Mouse (Mus musculus) induced T-regulatory cell, adult 2 months (primary cell): ENCODE results near the gene Ppp3ca.

Source experiments
- DNase-seq: peaks from one replicate; pipeline ENCODE4 v3.0.0-alpha.2; 2012; ENCODE audit warnings: low read depth

Gene Ppp3ca

DNA sequence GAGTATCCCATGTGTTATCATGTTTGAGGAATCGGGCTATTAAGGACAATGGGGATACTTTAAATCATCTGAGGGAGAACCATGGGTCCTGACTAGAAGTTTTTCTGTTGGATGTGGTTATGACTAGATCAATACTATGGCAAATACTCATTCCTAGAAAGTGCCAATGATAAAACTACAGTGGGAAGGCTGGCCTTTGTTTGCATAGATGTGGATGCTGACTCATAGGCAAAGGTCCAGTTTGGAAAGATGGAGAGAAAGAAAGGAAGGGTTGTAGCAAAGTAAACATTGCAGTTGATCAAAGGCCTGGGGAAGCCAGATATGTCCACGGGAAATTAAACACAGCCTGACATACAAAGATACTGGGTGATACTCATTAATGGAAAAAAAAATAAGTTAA is 142.9 kb downstream of the Ppp3ca start:
- DNase-seq, result no peak

GRCm38 (mm10) chr3:136813886-136814285 is 144.0 kb downstream of the Ppp3ca start:
- DNase-seq, result no peak

- DNase-seq, result no peak
These were observed 145.0 kb downstream of the Ppp3ca start for GRCm38 (mm10) chr3:136814916-136815315.

- DNase-seq, result no peak
These were observed 146.4 kb downstream of the Ppp3ca start for GRCm38 (mm10) chr3:136816319-136816718.

GRCm38 (mm10) chr3:136818997-136819396 is 149.1 kb downstream of the Ppp3ca start:
- no peak for DNase-seq

DNA sequence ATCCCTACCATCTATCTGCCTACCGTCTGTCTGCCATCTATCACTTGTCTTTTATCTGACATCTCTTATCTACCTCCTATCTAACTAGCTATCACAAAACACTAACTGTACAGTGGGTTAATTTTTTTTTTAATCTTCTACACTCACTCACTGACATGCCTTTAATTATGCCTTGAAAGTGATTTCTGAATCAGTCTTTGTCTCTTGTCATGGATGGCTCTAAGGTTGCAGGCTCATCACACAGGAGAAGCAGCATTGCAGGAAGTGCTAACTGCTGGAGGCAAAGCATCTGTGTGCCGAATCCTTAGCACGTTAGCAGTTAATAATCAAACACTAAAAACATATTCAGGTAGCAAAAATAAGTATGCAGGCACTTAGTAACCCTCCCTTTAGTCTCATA is 151.1 kb downstream of the Ppp3ca start:
- DNase-seq, result no peak

- no peak for DNase-seq
These were observed 152.1 kb downstream of the Ppp3ca start for GRCm38 (mm10) chr3:136821993-136822392.

GRCm38 (mm10) chr3:136822431-136822830 is 152.5 kb downstream of the Ppp3ca start:
- DNase-seq, result no peak

DNA sequence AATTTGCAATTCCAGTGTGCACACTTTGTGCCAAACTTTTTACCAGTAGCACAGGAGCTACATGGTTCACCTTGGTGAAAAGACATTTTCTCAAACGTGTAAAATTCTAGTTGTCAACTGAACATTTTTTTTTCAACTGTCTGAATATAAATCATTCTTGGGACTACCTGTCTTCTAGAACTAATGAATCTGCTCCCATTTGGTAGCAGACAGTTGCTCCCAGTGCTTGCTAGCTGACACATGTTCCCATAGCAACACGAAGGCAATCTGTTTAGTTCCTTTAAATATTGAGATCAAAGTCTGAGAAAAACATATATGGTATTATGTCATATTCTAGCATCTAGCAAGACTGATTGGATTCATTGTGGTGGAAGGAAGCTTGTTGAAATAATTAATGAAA is 158.5 kb downstream of the Ppp3ca start:
- DNase-seq, result no peak

DNA sequence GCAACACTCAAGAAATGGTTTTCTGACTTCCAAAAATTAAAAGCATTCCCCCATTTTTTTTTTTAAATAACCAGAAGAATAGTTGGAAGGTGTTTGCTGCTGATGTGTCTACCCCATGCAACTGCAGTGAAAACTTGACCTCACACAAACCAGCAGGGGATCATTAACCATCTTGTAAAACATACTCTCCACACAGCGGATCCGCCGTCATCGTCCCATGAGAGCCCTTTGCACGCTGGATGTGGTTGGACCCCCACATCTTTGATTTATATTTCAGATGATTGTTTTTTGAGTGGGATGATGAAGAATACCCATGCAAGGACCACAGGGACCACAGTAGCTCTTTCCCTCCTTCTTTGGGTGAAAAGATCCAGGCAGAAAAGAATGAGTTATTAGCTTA is 159.2 kb downstream of the Ppp3ca start:
- no peak for DNase-seq

DNA sequence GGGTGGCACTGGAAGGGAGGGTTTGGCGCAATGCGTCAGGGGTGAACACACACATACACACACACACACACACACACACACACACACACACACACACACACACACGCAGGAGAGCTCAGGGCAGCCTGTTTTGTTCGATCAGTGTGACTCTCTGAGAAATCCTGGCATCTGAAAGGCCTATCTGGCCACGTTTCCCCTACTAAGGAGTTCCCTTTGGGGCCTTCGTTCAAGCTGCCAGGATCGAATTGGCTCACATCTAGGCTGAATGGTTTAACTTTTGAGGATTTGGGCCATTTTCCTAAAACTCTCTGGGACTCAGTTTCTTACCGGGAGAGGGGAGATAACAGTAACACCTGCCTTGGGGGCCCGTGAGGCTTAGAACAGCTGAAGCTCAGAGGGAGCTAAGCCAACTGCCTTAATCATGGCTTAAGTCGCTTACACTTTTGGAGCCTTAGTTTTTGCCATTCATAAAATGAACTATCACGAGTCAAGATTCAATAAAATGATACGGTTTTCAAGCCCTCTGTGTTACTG is 160.8 kb downstream of the Ppp3ca start:
- DNase-seq, result no peak

DNA sequence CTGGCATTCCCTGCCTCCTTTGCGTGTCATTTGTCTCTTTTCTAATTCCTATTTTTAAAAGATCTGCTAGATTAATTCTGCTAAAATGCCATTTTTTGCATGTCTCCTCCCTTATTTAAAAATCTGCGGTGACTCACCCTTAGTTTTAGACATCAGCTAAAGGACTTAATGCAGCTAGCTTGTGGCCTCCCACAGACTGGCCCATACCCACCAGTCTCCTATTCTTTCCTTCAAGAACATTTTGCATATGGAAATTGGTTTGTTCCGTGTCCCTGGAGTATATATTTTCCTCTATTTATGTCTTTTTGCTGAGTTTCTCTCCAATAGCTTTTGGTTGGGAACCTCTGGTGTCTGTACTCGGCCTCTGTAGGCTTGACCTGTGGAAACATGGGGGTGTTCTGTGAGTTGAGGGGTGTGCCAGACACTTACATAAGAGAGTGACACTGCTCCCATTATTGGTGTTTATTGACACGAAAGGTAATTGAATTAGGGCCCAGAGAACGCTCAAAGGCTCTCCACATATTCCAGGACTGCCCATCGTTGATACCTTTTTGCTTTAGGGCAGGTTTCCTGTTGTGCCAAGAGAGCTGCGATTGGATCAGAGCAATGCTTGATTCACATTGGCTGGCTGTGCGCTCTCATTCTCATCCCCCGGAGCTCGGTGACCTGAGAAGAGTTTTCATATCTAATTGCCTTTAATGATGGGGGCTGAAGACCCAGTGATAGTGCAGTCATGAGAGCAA is 163.2 kb downstream of the Ppp3ca start:
- DNase-seq, result no peak

- no peak for DNase-seq
These were observed 164.0 kb downstream of the Ppp3ca start for GRCm38 (mm10) chr3:136833893-136834292.

DNA sequence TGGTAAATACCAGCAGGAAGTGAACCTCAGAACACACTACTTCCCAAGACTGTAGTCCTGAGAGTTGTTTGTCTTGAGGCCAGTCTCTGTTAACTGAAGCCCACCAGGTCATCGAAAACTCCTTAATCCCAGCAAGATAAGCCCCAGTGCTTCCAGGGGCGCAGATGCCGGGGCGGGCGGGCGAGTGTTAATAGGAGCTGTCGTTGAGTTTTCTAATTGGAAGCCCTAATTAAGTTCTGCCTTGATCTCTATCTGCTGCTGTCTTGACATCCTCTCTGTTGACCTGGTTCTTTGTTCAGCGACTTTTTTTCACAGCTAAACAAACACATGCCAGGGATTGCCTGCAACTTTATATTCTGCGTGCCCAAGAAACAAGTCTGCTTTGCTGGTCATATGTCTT is 165.9 kb downstream of the Ppp3ca start:
- no peak for DNase-seq

DNA sequence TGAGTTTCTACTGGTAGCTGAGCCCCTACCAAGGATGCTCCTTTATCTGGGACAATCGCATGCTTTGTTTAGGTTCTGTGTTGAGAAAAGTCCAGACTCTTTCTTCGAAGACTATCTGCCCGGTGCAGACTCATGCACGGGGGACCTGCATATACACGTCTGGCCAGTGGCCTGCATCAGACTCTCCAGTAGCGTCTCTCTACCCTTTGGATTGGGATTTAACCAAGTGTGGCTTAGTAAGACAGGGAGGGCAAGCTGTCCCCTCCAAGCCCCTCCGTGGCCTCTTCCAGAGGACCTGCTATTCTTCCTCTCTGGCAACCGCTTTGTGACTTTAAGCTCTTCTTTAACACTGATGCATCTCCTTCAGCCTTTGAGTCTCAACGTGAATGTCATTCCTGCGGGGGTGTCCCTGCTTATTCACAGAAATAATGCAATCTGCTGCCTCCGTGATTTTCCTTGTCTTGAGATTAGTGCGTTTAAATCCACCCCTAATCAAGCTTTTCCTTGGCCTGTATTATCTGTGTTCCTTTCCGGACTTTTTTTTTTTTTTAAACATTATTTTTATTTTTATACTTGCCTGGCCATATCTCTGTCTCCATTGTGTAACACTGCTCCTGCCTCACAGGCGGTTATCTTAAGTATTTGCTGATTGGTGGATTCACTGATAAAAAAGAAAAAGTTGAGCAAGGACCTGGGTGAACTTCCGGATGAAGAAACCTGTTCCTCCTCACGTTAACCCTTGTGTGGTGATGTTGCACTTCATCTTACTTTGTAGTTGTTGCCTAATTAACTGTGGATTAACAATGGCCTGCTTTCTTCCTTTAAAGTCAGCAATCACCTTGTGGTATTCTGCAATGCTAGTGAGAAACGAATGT is 166.6 kb downstream of the Ppp3ca start:
- DNase-seq, result no peak

GRCm38 (mm10) chr3:136837589-136837988 is 167.7 kb downstream of the Ppp3ca start:
- peak; percentile 66 for DNase-seq

- DNase-seq, result no peak
These were observed 171.4 kb downstream of the Ppp3ca start for GRCm38 (mm10) chr3:136841282-136841681.

DNA sequence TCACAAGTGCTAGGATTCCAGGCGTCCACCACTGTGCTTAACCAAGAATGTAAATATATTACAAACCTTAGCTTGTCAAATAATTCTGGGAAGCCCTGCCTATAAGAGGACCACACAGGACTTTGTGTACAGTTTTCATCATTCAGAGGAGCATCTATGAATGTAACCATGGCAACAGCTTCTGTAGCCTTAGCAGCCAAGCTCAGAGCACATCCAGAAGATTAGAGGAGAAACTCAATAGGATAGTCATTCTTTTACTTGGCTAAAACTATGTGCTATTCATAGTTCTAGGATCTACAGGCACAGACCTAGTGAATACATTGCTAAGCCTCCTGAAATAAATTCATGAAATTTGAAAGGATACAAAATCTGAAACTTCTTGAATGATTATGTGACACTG is 172.5 kb downstream of the Ppp3ca start:
- no peak for DNase-seq

DNA sequence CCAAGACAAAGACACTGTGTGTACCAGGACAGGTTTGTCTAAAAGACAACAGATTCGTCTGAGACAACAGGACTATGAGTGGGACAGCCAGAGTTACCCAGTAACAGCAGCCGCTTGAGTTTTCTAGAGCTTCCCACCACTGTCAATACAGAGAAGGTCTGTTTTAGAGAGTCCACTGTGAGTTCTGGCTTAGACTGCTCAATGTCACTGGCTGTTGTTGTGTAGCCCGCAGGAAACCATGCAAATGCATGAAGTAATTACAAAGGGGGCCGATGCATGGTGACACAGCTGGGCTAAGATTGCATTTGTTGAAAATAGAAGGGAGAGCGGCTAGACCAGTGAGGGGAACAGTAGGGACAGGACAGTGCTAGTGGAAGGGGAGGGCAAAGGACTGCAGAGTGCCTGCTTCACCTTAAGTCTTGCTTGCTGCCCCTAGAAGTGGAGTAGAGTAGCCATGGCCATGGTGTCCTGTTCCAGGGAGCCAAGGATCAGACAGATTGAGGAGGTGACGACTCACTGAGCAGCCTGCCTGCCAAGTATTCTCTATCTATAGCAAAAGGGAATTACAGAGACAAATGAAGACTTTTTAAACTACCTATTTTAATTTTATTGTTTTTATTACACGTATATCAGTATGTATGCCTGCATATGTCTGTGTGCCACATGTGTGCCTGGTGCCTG is 174.0 kb downstream of the Ppp3ca start:
- DNase-seq, result no peak

- DNase-seq, result no peak
These were observed 179.1 kb downstream of the Ppp3ca start for GRCm38 (mm10) chr3:136849035-136849434.

- DNase-seq, result no peak
These were observed 183.0 kb downstream of the Ppp3ca start for GRCm38 (mm10) chr3:136852921-136853320.

DNA sequence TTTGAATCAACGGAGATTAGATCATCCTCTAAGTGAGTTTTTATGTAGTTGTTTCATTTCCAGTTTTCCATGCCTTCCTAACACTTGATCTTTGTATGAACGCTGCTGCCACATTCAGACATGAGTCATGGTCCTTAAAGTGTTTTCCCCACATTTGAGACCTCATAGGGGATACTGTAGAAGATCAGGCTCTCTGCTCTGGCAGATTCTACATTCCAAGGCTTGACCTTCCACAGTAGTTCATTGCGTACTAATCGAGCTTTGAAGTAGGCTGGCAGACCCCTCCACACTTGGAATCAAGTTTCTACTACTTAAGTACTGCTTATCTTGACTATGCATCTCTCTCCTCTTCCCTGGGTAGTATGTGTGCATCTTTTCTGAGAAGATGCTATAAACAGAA is 183.7 kb downstream of the Ppp3ca start:
- DNase-seq, result no peak

GRCm38 (mm10) chr3:136855996-136856395 is 186.1 kb downstream of the Ppp3ca start:
- no peak for DNase-seq
